Mouse (Mus musculus): Measurements from ENCODE around the gene Slc4a4. TPM values are rescaled to one million over a fixed set of nuclear protein-coding genes. Genes with fewer than 3 reads are reported as not detected.

The Slc4a4 gene
- polyA plus RNA-seq, 1 experiment from 2014 or later = 1.9 TPM

DNA sequence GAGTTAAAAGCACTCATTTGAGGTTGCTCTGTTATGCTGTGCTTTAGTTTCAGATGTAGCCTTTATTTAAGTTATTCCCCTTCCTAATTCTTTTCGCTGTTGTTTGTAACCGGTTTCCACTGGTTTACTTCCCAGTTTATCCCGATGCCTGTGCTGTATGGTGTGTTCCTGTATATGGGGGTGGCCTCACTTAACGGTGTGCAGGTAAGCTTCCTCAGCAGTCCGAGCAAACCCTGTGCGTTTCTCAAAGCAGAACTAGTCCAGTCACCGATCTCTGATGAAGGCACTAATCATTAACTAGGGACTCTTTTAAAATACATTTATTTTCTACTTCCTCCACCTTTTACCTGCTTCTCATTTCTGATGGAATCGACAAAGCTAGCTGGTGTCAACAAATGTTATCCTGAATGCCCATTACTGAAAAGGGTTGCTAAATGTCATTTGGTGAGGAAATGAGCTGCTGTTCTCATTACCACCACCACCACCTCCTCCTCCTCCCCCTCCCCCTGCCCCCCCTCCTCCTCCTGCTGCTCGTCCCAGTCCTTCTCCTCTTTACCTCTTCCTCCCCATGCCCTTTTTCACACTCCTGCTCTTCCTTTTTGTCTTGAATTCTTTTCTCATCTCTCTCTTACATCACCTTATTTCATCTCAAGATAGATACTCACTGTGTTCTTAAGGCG is 336.6 kb downstream of the Slc4a4 start:
- H3K36me3 ChIP-seq = no peaks in the 10 kb centered on the region
- no peak overlapping the region for H3K4me3 ChIP-seq (replicated peaks)
- no peak overlapping the region for H3K4me2 ChIP-seq (replicated peaks)
- no peaks in the 10 kb centered on the region for H3K27me3 ChIP-seq
- ATAC-seq = no peak
- no peaks in the 10 kb centered on the region for H3K9me3 ChIP-seq
- no peak overlapping the region for H3K9ac ChIP-seq (replicated peaks)
- 76% methylated on average over 10 of the region's 10 CpGs for WGBS
- H3K27ac ChIP-seq = no peak overlapping the region
- no peaks in the 10 kb centered on the region for H3K4me1 ChIP-seq (replicated peaks)

GRCm38 (mm10) chr5:89223744-89224368 is 337.2 kb downstream of the Slc4a4 start:
- no peaks in the 10 kb centered on the region for H3K36me3 ChIP-seq
- no peak overlapping the region for H3K4me3 ChIP-seq (replicated peaks)
- ATAC-seq = no peak
- no peaks in the 10 kb centered on the region for H3K9me3 ChIP-seq
- no peaks in the 10 kb centered on the region for H3K27me3 ChIP-seq
- H3K9ac ChIP-seq (replicated peaks) = no peak overlapping the region
- H3K4me2 ChIP-seq (replicated peaks) = no peak overlapping the region
- WGBS = 82% methylated on average over 9 of the region's 9 CpGs
- no peaks in the 10 kb centered on the region for H3K4me1 ChIP-seq (replicated peaks)
- no peak overlapping the region for H3K27ac ChIP-seq

- no peaks in the 10 kb centered on the region for H3K4me1 ChIP-seq (replicated peaks)
- no peak for ATAC-seq
- H3K27me3 ChIP-seq = no peaks in the 10 kb centered on the region
- no peaks in the 10 kb centered on the region for H3K36me3 ChIP-seq
- no peak overlapping the region for H3K9ac ChIP-seq (replicated peaks)
- no peak overlapping the region for H3K4me3 ChIP-seq (replicated peaks)
- WGBS = 82% methylated on average over 2 of the region's 2 CpGs
- H3K9me3 ChIP-seq = no peaks in the 10 kb centered on the region
- H3K4me2 ChIP-seq (replicated peaks) = no peak overlapping the region
- no peak overlapping the region for H3K27ac ChIP-seq
Measured at GRCm38 (mm10) chr5:89227948-89228347, 341.3 kb downstream of the Slc4a4 start.

- Histone ChIP-seq H3K9me3 (no peaks in the 10 kb centered on the region), H3K4me1 (replicated peaks) (no peaks in the 10 kb centered on the region), H3K36me3 (no peaks in the 10 kb centered on the region), H3K27me3 (no peaks in the 10 kb centered on the region), H3K27ac (no peak overlapping the region), H3K9ac (replicated peaks) (no peak overlapping the region), H3K4me2 (replicated peaks) (no peak overlapping the region), H3K4me3 (replicated peaks) (no peak overlapping the region)
- 89% methylated on average over 5 of the region's 5 CpGs for WGBS
- ATAC-seq = no peak
Measured at GRCm38 (mm10) chr5:89229606-89230005, 343.0 kb downstream of the Slc4a4 start.

DNA sequence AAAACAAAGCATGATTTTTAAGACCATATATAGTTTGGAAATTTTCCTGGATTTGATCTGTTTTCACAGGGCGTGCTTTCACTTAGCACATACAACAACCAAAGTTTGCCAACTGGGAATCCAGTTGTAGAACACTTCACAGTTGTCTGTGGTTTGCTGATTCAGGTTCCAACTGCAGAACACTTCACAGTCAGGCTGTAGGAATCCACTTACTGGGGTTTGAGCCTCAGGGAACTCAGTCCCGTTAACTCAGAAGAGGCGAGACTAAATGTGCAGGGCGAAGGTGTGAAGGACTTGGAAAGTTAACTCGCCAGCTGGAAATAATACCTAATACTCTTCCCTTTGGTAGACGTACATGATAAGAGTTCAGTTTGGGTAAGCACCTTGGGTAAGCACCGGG is 345.7 kb downstream of the Slc4a4 start:
- ATAC-seq = no peak
- Histone ChIP-seq H3K9me3 (no peaks in the 10 kb centered on the region), H3K27ac (no peak overlapping the region), H3K4me2 (replicated peaks) (no peak overlapping the region), H3K4me1 (replicated peaks) (no peaks in the 10 kb centered on the region), H3K9ac (replicated peaks) (no peak overlapping the region), H3K4me3 (replicated peaks) (no peak overlapping the region), H3K36me3 (no peaks in the 10 kb centered on the region), H3K27me3 (no peaks in the 10 kb centered on the region)
- 91% methylated on average over 7 of the region's 7 CpGs for WGBS

GRCm38 (mm10) chr5:89251806-89252205 is 365.2 kb downstream of the Slc4a4 start:
- Histone ChIP-seq H3K4me2 (replicated peaks) (no peak overlapping the region), H3K27me3 (no peaks in the 10 kb centered on the region), H3K9me3 (no peaks in the 10 kb centered on the region), H3K27ac (no peak overlapping the region), H3K4me3 (replicated peaks) (no peak overlapping the region), H3K4me1 (replicated peaks) (no peaks in the 10 kb centered on the region), H3K9ac (replicated peaks) (no peak overlapping the region), H3K36me3 (no peaks in the 10 kb centered on the region)
- ATAC-seq = no peak
- WGBS = 82% methylated on average over 5 of the region's 5 CpGs

GRCm38 (mm10) chr5:89259804-89260492 is 373.3 kb downstream of the Slc4a4 start:
- no peak overlapping the region for H3K27ac ChIP-seq
- H3K9me3 ChIP-seq = no peaks in the 10 kb centered on the region
- H3K4me2 ChIP-seq (replicated peaks) = no peak overlapping the region
- H3K9ac ChIP-seq (replicated peaks) = no peak overlapping the region
- ATAC-seq = peak; percentile 20; the same call in 1 of the 2 replicates
- H3K4me3 ChIP-seq (replicated peaks) = no peak overlapping the region
- H3K4me1 ChIP-seq (replicated peaks) = 0 out of 2 replicates have a peak, but pooled peaks cover 9% of the 10 kb centered on the region
- 93% methylated on average over 9 of the region's 9 CpGs for WGBS
- H3K27me3 ChIP-seq = no peaks in the 10 kb centered on the region
- no peaks in the 10 kb centered on the region for H3K36me3 ChIP-seq

- Histone ChIP-seq H3K4me2 (replicated peaks) (no peak overlapping the region), H3K9me3 (no peaks in the 10 kb centered on the region), H3K9ac (replicated peaks) (no peak overlapping the region), H3K27ac (no peak overlapping the region), H3K27me3 (no peaks in the 10 kb centered on the region), H3K4me1 (replicated peaks) (no peaks in the 10 kb centered on the region), H3K4me3 (replicated peaks) (no peak overlapping the region), H3K36me3 (no peaks in the 10 kb centered on the region)
- WGBS = 69% methylated on average over 2 of the region's 2 CpGs
- ATAC-seq = no peak
Measured at GRCm38 (mm10) chr5:89277049-89277448, 390.4 kb downstream of the Slc4a4 start.

- no peaks in the 10 kb centered on the region for H3K9me3 ChIP-seq
- H3K36me3 ChIP-seq = no peaks in the 10 kb centered on the region
- no peak overlapping the region for H3K27ac ChIP-seq
- no peaks in the 10 kb centered on the region for H3K4me1 ChIP-seq (replicated peaks)
- H3K4me3 ChIP-seq (replicated peaks) = no peak overlapping the region
- H3K9ac ChIP-seq (replicated peaks) = no peak overlapping the region
- no peak for ATAC-seq
- H3K27me3 ChIP-seq = no peaks in the 10 kb centered on the region
- 87% methylated on average over 5 of the region's 5 CpGs for WGBS
- H3K4me2 ChIP-seq (replicated peaks) = no peak overlapping the region
Measured at GRCm38 (mm10) chr5:89277616-89278015, 391.0 kb downstream of the Slc4a4 start.

- Histone ChIP-seq H3K4me2 (replicated peaks) (no peak overlapping the region), H3K4me3 (replicated peaks) (no peak overlapping the region), H3K4me1 (replicated peaks) (no peaks in the 10 kb centered on the region), H3K9me3 (no peaks in the 10 kb centered on the region), H3K9ac (replicated peaks) (no peak overlapping the region), H3K27ac (no peak overlapping the region), H3K27me3 (no peaks in the 10 kb centered on the region), H3K36me3 (no peaks in the 10 kb centered on the region)
- no peak for ATAC-seq
Measured at GRCm38 (mm10) chr5:89278309-89278708, 391.7 kb downstream of the Slc4a4 start.

DNA sequence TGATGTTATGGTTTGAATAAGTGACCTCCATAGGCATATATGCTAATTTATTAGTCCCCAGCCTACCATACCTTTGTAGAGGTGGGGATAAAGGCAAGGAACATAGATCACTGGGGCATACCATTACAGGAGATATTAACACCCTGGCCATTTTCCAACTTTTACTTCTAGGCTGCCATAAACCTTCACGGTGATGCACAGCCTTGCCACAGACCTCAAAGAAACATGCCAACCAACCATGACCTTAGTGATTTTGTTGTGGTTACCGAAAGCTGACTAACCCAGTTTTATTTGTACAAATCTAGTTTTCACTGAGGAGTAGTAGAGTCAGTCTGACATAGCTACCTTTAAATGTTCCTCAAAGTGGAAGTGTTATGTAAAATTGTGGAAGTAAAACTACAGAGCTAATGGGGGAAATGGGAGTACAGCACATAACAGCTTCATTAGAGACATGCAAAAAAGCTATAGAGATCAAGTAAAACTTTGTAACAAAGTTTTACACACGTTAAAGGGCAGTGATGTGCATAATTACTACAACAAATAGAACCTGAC is 393.8 kb downstream of the Slc4a4 start:
- H3K9me3 ChIP-seq = no peaks in the 10 kb centered on the region
- H3K36me3 ChIP-seq = no peaks in the 10 kb centered on the region
- H3K9ac ChIP-seq (replicated peaks) = no peak overlapping the region
- 83% methylated on average over 3 of the region's 3 CpGs for WGBS
- no peak overlapping the region for H3K4me3 ChIP-seq (replicated peaks)
- H3K27me3 ChIP-seq = no peaks in the 10 kb centered on the region
- ATAC-seq = no peak
- no peak overlapping the region for H3K27ac ChIP-seq
- H3K4me2 ChIP-seq (replicated peaks) = no peak overlapping the region
- no peaks in the 10 kb centered on the region for H3K4me1 ChIP-seq (replicated peaks)

Data from midbrain, embryonic 13.5 days (tissue).